8 mouse cellular contexts compared by ENCODE assay signal in the genomic region with DNA sequence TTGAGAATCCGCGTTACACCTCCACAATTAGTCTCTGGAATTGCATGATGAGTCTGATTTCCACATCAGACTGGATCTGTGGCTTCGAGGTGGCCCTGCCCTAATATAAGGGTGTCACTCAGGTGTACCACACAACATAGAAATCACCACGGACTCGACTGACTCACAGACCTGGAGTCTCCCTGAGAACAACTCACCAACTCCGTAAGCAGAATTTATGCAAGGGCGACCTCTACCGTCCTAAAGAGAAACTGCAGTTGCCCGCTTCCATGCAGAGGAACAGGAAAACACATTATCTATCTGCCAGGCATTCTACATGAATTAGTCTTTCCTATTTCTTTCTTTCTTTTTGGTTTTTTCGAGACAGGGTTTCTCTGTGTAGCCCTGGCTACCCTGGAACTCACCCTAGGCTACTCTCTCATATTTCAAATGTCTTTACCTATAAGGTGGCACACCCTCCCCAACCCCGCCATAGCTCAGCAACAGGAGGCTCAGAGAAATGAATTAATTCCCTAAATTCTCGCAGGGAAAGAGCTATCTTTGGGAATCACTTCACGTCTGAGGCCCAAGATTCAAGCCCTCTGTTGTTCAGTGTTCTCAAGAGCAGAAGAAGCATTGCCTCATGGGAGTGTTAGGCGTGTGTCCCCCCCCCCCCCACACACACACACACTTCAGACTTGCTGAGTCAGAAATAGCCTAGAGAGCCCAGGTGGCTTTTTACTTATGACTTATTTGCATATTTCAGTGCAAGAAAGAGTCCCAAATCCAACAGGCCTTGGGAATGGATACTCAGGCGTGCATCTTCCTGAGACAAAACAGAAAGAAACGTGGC. TPM values are rescaled to one million over a fixed set of nuclear protein-coding genes. Genes with fewer than 3 reads are reported as not detected.
DNase-seq lines count a peak whose midpoint lies in the region; ATAC-seq and TF ChIP-seq lines count a peak whose summit lies in the region.

No protein-coding gene starts in this region.

- peak; percentile 82 for ATAC-seq in Patski
- peak; percentile 69 for ATAC-seq in hindbrain, embryonic 14.5 days (ENCODE audit: low FRiP score)

- WGBS in hindbrain, embryonic 14.5 days = 15% methylated on average over 16 of the region's 16 CpGs

- H3K4me1 ChIP-seq in hindbrain, embryonic 14.5 days (replicated peaks; ENCODE audit: control insufficient read depth, insufficient read depth, low read length) = 0 out of 2 replicates have a peak, but pooled peaks cover 9% of the 10 kb centered on the region

- H3K9me3 ChIP-seq in hindbrain, embryonic 14.5 days (ENCODE audit: control insufficient read depth, low read length) = no peaks in the 10 kb centered on the region

- in situ Hi-C loops in Patski (cut with MboI; ENCODE audit: low pct_unique_long_range_greater_than_20kb) = loop anchor here (10.0 kb wide), 1 partner anchor 228 kb away; no protein-coding TSS in a partner anchor

- H3K27me3 ChIP-seq in Patski = no peaks in the 10 kb centered on the region
- H3K27me3 ChIP-seq in hindbrain, embryonic 14.5 days (ENCODE audit: control insufficient read depth, insufficient read depth, low read length) = no peaks in the 10 kb centered on the region

- H3K4me3 ChIP-seq in hindbrain, embryonic 14.5 days (replicated peaks; ENCODE audit: low read length) = peak overlapping the region; percentile 24

- peak; percentile 84 for TF ChIP-seq CTCF in Patski (IDR thresholded peaks at IDR 0.05)

- peak overlapping the region; percentile 34 for H3K9ac ChIP-seq in hindbrain, embryonic 14.5 days

- POLR2A ChIA-PET in Patski (lab: Charles Lee) = no interaction called here

- no peak overlapping the region for H3K27ac ChIP-seq in hindbrain, embryonic 14.5 days

- peak; percentile 35 for DNase-seq in Patski (ENCODE audit: low read depth, low spot score)
- peak; percentile 88 to 90 for DNase-seq in cerebellum, postnatal 25 days
- DNase-seq in frontal cortex, postnatal 25 days (ENCODE audit: low spot score in 2 of 2) = peak; percentile 86 to 89
- peak; percentile 93 for DNase-seq in hindbrain, embryonic 14.5 days (ENCODE audit: low spot score)
- DNase-seq in layer of hippocampus, postnatal 25 days (ENCODE audit: extremely low spot score in 1 of 2, low spot score in 1 of 2) = peak; percentile 80 to 90
- peak; percentile 86 for DNase-seq in lung, postnatal 14 days
- peak; percentile 94 for DNase-seq in retina, embryonic 14.5 days (ENCODE audit: low spot score)
- peak; percentile 75 to 81 for DNase-seq in thymus, postnatal 36 days

- CTCF ChIA-PET in Patski (lab: Charles Lee) = interaction anchor here (0.8 to 1.3 kb wide), 4 partner anchors 14 to 233 kb away, joined by 3 to 5 read pairs (median 3); a partner anchor contains a TSS

- H3K36me3 ChIP-seq in hindbrain, embryonic 14.5 days (replicated peaks; ENCODE audit: control insufficient read depth, insufficient read depth) = peaks cover 16% of the 10 kb centered on the region

- peak overlapping the region; percentile 43 for H3K4me2 ChIP-seq in hindbrain, embryonic 14.5 days (replicated peaks)

RNA-seq across cellular contexts. Expression of a gene that starts 7.7 kb away (rescaled TPM):
- 196 TPM for polyA plus RNA-seq in Patski (2021)
- polyA plus RNA-seq in hindbrain, embryonic 14.5 days (2014; fragmentation: Nextera tagmentation; extraction: Ambion mirVana) = 259 and 266 TPM in 2 replicates
- 100 to 1,000 TPM; 121 to 139 TPM for total RNA-seq in layer of hippocampus, postnatal 25 days (2021)

RNA-seq across cellular contexts. Expression of a gene that starts 20.5 kb away (rescaled TPM):
- 29.1 TPM for polyA plus RNA-seq in Patski (2021)
- polyA plus RNA-seq in hindbrain, embryonic 14.5 days (2014; fragmentation: Nextera tagmentation; extraction: Ambion mirVana) = 22.9 and 26.7 TPM in 2 replicates
- total RNA-seq in layer of hippocampus, postnatal 25 days (2021) = 10 to 100 TPM; 29.1 to 31.1 TPM

RNA-seq across cellular contexts. Expression of a gene that starts 25.6 kb away (rescaled TPM):
- polyA plus RNA-seq in Patski (2021) = 115 TPM
- 61.9 and 70.5 TPM in 2 replicates for polyA plus RNA-seq in hindbrain, embryonic 14.5 days (2014; fragmentation: Nextera tagmentation; extraction: Ambion mirVana)
- 100 to 1,000 TPM; 121 to 133 TPM for total RNA-seq in layer of hippocampus, postnatal 25 days (2021)

RNA-seq across cellular contexts. Expression of a gene that starts 55.5 kb away (rescaled TPM):
- 371 TPM for polyA plus RNA-seq in Patski (2021)
- 90.5 and 102 TPM in 2 replicates for polyA plus RNA-seq in hindbrain, embryonic 14.5 days (2014; fragmentation: Nextera tagmentation; extraction: Ambion mirVana)
- 100 to 1,000 TPM; 228 to 234 TPM for total RNA-seq in layer of hippocampus, postnatal 25 days (2021)

Comparison
In these comparisons a context has a peak if more than half of its experiments do, and no peak if none do; other contexts are left out.
1. DNase-seq: peak in every context shown above with its lines; median percentile 94 in retina, embryonic 14.5 days; 93 in hindbrain, embryonic 14.5 days; 89 in cerebellum, postnatal 25 days; 88 in frontal cortex, postnatal 25 days; 86 in lung, postnatal 14 days; 85 in layer of hippocampus, postnatal 25 days; 78 in thymus, postnatal 36 days; 35 in Patski.